Mouse (Mus musculus) neutrophil, adult 5-6 weeks (primary cell): Measurements from ENCODE around the gene Lrrc56. TPM values are rescaled to one million over a fixed set of nuclear protein-coding genes. Genes with fewer than 3 reads are reported as not detected.

Source experiments
- ATAC-seq: fragments of 151-379, 151-347 bp; 2 replicates; pipeline ENCODE4 v1.8.0; 2017; ENCODE audit warnings: mild to moderate bottlenecking, moderate TSS enrichment; ENCODE audit not compliant: insufficient number of reproducible peaks, poor library complexity, low FRiP score, severe bottlenecking; ENCODE audit errors: extremely low read depth
- total RNA-seq: library from RNA; stranded (forward); fragments of 200-1000 nt; gene quantifications from 2 replicates; pipeline ENCODE4 v1.2.3, GENCODE M21; 2017

Gene Lrrc56
- total RNA-seq, 1 experiment from 2014 or later: 1.9 TPM

GRCm38 (mm10) chr7:141190220-141190619 lies 3.7 kb upstream of the Lrrc56 start:
- ATAC-seq: no peak

- no peak for ATAC-seq
Observed at GRCm38 (mm10) chr7:141191036-141191435, 2.9 kb upstream of the Lrrc56 start.

GRCm38 (mm10) chr7:141191796-141192685 lies 1.9 kb upstream of the Lrrc56 start:
- ATAC-seq: no peak

- no peak for ATAC-seq
Observed at GRCm38 (mm10) chr7:141192776-141193347, 1.1 kb upstream of the Lrrc56 start.

GRCm38 (mm10) chr7:141193348-141193856 lies 555 bp upstream of the Lrrc56 start:
- no peak for ATAC-seq

GRCm38 (mm10) chr7:141194409-141194808 lies 452 bp downstream of the Lrrc56 start:
- ATAC-seq: no peak

GRCm38 (mm10) chr7:141194830-141195229 lies 873 bp downstream of the Lrrc56 start:
- ATAC-seq: peak; percentile 62

GRCm38 (mm10) chr7:141195754-141196153 lies 1.8 kb downstream of the Lrrc56 start:
- no peak for ATAC-seq

GRCm38 (mm10) chr7:141196619-141197282 lies 2.8 kb downstream of the Lrrc56 start:
- ATAC-seq: no peak

GRCm38 (mm10) chr7:141198121-141198520 lies 4.2 kb downstream of the Lrrc56 start:
- no peak for ATAC-seq

GRCm38 (mm10) chr7:141204546-141204945 lies 10.6 kb downstream of the Lrrc56 start:
- ATAC-seq: no peak

- no peak for ATAC-seq
Observed at GRCm38 (mm10) chr7:141205504-141205903, 11.5 kb downstream of the Lrrc56 start.

GRCm38 (mm10) chr7:141206182-141206937 lies 12.4 kb downstream of the Lrrc56 start:
- no peak for ATAC-seq

GRCm38 (mm10) chr7:141209526-141209925 lies 15.6 kb downstream of the Lrrc56 start:
- ATAC-seq: no peak

GRCm38 (mm10) chr7:141210137-141210536 lies 16.2 kb downstream of the Lrrc56 start:
- no peak for ATAC-seq

GRCm38 (mm10) chr7:141210606-141211131 lies 16.7 kb downstream of the Lrrc56 start:
- ATAC-seq: no peak

GRCm38 (mm10) chr7:141213133-141213532 lies 19.2 kb downstream of the Lrrc56 start:
- no peak for ATAC-seq

- no peak for ATAC-seq
Observed at GRCm38 (mm10) chr7:141213605-141214235, 19.8 kb downstream of the Lrrc56 start, which contains the start of gene Lmntd2. Gene Lmntd2, minus strand, starts transcription at chr7:141214080.
